Mouse (Mus musculus) small intestine, adult 2 months (tissue): ENCODE data around the gene Cox10.

ENCODE experiments used
- CTCF ChIP-seq: fragments of 200-500 bp; IDR thresholded peaks from 2 replicates; pipeline ENCODE4 v1.5.1; 2012; ENCODE audit warnings: low read depth, mild to moderate bottlenecking, control low read depth, inconsistent platforms, low read length, moderate library complexity, mixed read lengths; ENCODE audit not compliant: insufficient replicate concordance, insufficient read length; ENCODE audit errors: extremely low read depth
- POLR2A ChIP-seq: fragments of 200-500 bp; IDR thresholded peaks from 2 replicates; pipeline ENCODE4 v1.6.1; 2012; ENCODE audit warnings: low read depth, mild to moderate bottlenecking, control low read depth, inconsistent platforms, low read length, moderate library complexity

- TF ChIP-seq CTCF (no peak), POLR2A (no peak)
Measured at GRCm38 (mm10) chr11:64058474-64058873, 20.8 kb downstream of the Cox10 start.
